Mouse (Mus musculus): ENCODE measurements at regions not wholly inside any gene's neighbourhood (a gene's known extent, or its start where the extent isn't known, plus 50 kb on each side); places are given as distances from the start of the nearest gene placed in this dataset.

- DNase-seq (ENCODE audit: low spot score in 2 of 2): no peak
These were observed 281.5 kb downstream of the Insig2 start for GRCm38 (mm10) chr1:121050695-121051495.

- no peak for DNase-seq (ENCODE audit: low spot score in 2 of 2)
These were observed 280.8 kb downstream of the Insig2 start for GRCm38 (mm10) chr1:121051496-121052119.

DNA sequence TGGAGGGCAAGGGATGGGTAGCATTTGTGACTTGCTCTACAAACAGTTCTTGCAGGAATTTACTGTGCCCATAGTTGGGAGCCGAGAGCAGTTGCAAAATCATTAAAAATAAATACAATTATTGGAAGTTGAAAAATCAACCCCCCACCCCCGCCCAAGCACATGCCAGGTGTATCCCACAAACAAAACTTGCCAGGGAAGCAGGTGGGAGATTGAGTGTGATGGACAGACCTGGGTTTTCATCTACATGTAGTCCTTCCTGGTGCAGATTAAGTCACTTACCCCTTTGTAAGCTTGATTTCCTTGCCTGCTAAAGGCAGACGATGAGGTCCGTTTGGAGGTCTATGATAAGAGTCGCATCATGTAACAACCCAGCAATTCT is 280.3 kb downstream of the Insig2 start:
- no peak for DNase-seq (ENCODE audit: low spot score in 2 of 2)

- DNase-seq (ENCODE audit: low spot score in 2 of 2): no peak
These were observed 278.7 kb downstream of the Insig2 start for GRCm38 (mm10) chr1:121053692-121054091.

GRCm38 (mm10) chr1:121074569-121074968 is 257.8 kb downstream of the Insig2 start:
- no peak for DNase-seq (ENCODE audit: low spot score in 2 of 2)

- no peak for DNase-seq (ENCODE audit: low spot score in 2 of 2)
These were observed 249.6 kb downstream of the Insig2 start for GRCm38 (mm10) chr1:121082839-121083238.

DNA sequence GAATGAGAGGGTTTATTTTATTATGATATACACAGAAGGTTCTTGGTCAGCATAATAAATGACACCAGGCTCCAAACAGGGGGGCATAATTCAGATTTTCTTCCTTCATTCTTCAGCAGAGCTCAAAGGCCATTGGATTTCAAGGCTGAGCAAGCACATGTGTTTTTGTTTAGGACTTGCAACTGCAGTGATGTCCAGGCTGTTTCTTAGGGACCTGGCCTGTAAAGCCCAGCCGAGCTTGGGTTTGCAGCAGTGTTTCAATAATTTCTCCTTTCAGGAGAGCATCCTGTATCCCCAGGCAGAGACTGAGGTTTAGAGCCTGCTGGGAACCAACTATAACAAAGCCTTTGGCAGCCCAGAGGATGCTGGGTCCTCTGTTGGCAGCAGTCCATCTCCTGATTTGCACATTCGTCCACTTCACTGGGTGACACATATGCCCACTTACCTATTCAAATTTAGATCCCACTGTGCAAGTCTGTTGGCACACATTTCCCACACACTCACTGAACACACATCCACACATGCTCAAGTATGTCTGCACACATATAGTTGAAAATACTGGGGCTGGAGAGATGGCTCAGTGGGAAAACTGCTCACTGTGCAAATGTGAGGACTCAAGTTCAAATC is 247.2 kb downstream of the Insig2 start:
- no peak for DNase-seq (ENCODE audit: low spot score in 2 of 2)

GRCm38 (mm10) chr1:121087124-121087887 is 245.1 kb downstream of the Insig2 start:
- no peak for DNase-seq (ENCODE audit: low spot score in 2 of 2)

DNA sequence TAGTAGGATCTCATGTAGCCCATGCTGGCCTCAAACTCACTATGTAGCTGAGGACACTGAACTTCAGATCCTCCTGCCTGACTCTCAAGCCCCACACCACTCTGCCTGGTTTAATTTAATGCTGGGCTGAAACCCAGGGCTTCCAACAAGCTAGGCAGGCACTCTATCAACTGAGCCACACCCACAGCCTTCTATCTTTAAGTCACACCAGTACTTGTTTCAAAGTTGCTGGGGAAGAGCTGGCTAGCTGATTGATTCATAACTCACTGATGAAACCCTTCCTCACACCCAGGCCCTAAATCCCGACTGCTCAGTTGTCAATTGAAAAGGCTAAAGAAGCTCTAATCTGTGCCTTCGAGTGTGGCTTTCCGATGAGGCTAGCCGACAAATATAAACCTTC is 241.8 kb downstream of the Insig2 start:
- no peak for DNase-seq (ENCODE audit: low spot score in 2 of 2)

DNA sequence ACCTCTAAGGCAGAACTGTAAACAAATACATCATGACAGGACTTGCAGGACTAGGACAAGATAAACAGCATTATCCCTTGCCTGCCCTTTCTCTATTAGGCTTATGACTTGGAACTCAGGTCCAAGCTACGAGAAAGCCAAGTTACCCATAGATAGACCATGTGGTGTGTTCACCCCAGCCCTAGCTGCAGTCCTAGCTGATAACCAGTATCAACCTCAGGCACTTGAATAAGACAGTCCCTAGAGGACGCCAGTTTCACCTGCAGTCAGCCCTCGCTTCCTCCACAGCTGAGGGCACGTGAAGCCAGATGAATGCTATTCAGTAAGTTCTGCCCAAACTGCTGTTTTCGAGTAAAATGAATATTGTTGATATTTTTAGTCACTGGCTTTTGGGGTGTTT is 239.5 kb downstream of the Insig2 start:
- DNase-seq (ENCODE audit: low spot score in 2 of 2): no peak

- DNase-seq (ENCODE audit: low spot score in 2 of 2): no peak
These were observed 235.5 kb downstream of the Insig2 start for GRCm38 (mm10) chr1:121096551-121097550.

- no peak for DNase-seq (ENCODE audit: low spot score in 2 of 2)
These were observed 220.5 kb downstream of the Insig2 start for GRCm38 (mm10) chr1:121111776-121112344.

DNA sequence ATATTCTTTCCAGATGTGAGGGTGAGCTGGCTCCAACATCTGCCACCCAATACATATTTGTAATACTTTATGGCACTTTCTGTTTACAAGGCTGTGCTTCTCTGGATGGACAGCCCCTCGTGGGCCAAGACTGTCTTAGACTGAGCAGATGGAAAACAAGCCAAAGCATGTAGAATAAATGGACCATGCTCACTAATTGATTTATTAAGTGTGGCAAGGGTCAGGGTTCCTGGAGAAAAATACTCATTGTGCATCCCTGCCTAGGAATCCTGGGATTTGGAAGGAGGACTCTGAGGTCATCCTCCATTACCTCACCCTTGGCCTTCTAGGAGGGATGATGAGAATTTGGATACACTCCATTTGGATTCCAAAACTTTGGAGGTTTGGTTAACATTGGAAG is 219.9 kb downstream of the Insig2 start:
- DNase-seq (ENCODE audit: low spot score in 2 of 2): no peak

DNA sequence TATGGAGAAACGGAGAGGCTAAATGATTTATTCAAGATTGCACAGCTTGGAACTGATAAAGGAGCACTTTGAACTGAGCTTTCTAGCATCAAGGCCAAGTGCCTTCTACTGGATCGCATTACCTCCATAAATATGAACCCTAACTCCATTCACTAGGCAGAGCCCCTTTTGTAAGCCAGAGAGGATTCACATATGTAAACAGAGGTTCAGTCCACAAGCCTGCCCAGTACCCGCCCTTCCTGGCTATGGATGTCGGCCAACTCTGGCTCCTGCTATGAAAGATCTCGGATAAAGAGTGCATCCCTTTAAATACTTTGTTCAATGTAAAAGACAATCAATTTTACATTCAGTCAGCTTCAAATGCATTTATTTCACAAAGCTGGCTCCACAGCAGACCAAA is 215.8 kb downstream of the Insig2 start:
- DNase-seq (ENCODE audit: low spot score in 2 of 2): no peak

GRCm38 (mm10) chr1:121123436-121123835 is 209.0 kb downstream of the Insig2 start:
- no peak for DNase-seq (ENCODE audit: low spot score in 2 of 2)

- DNase-seq (ENCODE audit: low spot score in 2 of 2): no peak
These were observed 196.1 kb downstream of the Insig2 start for GRCm38 (mm10) chr1:121136284-121136683.

- no peak for DNase-seq (ENCODE audit: low spot score in 2 of 2)
These were observed 195.5 kb downstream of the Insig2 start for GRCm38 (mm10) chr1:121136846-121137245.

DNA sequence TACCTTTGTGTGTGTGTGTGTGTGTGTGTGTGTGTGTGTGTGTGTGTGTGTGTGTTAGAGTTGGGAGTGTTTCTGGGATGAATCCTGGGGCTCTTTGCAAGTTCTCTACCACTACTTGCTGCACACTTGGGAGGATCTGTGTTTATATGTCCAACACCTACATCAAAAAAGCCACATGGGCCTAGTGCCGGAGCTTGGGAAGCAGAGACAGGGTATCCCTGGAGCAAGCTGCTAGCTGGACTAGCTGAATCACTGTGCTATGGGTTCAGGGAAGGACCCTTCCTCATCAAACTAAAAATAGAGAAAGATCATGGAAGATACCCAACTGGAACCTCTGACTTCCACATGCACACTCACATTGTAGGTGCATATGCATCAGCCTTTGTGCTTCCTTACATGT is 187.4 kb downstream of the Insig2 start:
- DNase-seq (ENCODE audit: low spot score in 2 of 2): no peak

GRCm38 (mm10) chr1:121153476-121153875 is 178.9 kb downstream of the Insig2 start:
- DNase-seq (ENCODE audit: low spot score in 2 of 2): no peak

- no peak for DNase-seq (ENCODE audit: low spot score in 2 of 2)
These were observed 177.8 kb downstream of the Insig2 start for GRCm38 (mm10) chr1:121154616-121155015.

GRCm38 (mm10) chr1:121168651-121169050 is 163.7 kb downstream of the Insig2 start:
- no peak for DNase-seq (ENCODE audit: low spot score in 2 of 2)
